ENCODE assay signal across 8 mouse cellular contexts in genomic region chr6:35252477-35253346, GRCm38 (mm10). TPM values are rescaled to one million over a fixed set of nuclear protein-coding genes. Genes with fewer than 3 reads are reported as not detected.
DNase-seq lines count a peak whose midpoint lies in the region; ATAC-seq lines count a peak whose summit lies in the region.

No protein-coding gene starts in this region.

- peaks cover 36% of the 10 kb centered on the region for H3K4me1 ChIP-seq in hindbrain, embryonic 10.5 days (replicated peaks)

- H3K36me3 ChIP-seq in hindbrain, embryonic 10.5 days = peaks cover 4% of the 10 kb centered on the region; the same call in 1 of the 2 replicates

- peak overlapping the region; percentile 77 for H3K4me3 ChIP-seq in hindbrain, embryonic 10.5 days

- no peaks in the 10 kb centered on the region for H3K27me3 ChIP-seq in hindbrain, embryonic 10.5 days (ENCODE audit: insufficient read depth, poor library complexity, severe bottlenecking)

- peak; percentile 91 for ATAC-seq in frontal cortex, adult (ENCODE audit: low TSS enrichment)

- WGBS in hindbrain, embryonic 10.5 days = under 1% methylated on average over 60 of the region's 60 CpGs

- H3K27ac ChIP-seq in hindbrain, embryonic 10.5 days = peak overlapping the region; percentile 94

- no peaks in the 10 kb centered on the region for H3K9me3 ChIP-seq in hindbrain, embryonic 10.5 days

- peak; percentile 88 for DNase-seq in MN1 (ENCODE audit: low spot score)
- DNase-seq in cerebellum, adult 8-10 months = peak; percentile 87
- peak; percentile 92 for DNase-seq in hindbrain, embryonic 10.5 days (ENCODE audit: low spot score)
- peak; percentile 88 for DNase-seq in layer of hippocampus, postnatal 14 days (ENCODE audit: low spot score in 2 of 2)
- peak; percentile 92 for DNase-seq in lung, postnatal 14 days
- peak; percentile 77 for DNase-seq in retina, adult 2 months (ENCODE audit: low read depth, low spot score)
- peak; percentile 89 to 90 for DNase-seq in thymus, postnatal 36 days

RNA-seq across cellular contexts. Expression of gene Slc13a4, which starts 55.2 kb away (rescaled TPM):
- 0.56 and 0.72 TPM in 2 replicates for polyA plus RNA-seq in hindbrain, embryonic 10.5 days (2016; fragmentation: Nextera tagmentation; extraction: Ambion mirVana)
- 10 to 100 TPM in 1 of 2 experiments, 1 to 10 TPM in 1; 2.6 to 11.9 TPM for total RNA-seq in layer of hippocampus, postnatal 14 days (2021)

Comparison
In these comparisons a context has a peak if more than half of its experiments do, and no peak if none do; other contexts are left out.
1. Peak in every context shown above with its lines: DNase-seq, ATAC-seq, H3K4me3 ChIP-seq and H3K27ac ChIP-seq.